Mouse (Mus musculus) layer of hippocampus, adult 8-10 months (tissue): ENCODE measurements around the gene Atp2a3. TPM values are rescaled to one million over a fixed set of nuclear protein-coding genes. Genes with fewer than 3 reads are reported as not detected.

Source experiments
- DNase-seq, 2 experiments: peaks; one replicate each; pipeline ENCODE4 v3.0.0; 2022; ENCODE audit warnings: low spot score in 2 of 2
- total RNA-seq, 4 experiments: library from RNA; stranded (reverse); gene quantifications; 2 replicates each; pipeline ENCODE4 v1.2.4; 2022

The Atp2a3 gene
- total RNA-seq: 1 to 10 TPM; 6.0 to 8.9 (median 6.3) TPM

GRCm38 (mm10) chr11:72961072-72961980, at the start of gene Atp2a3:
Gene Atp2a3, plus strand, starts transcription at chr11:72961169.
- no peak for DNase-seq

GRCm38 (mm10) chr11:72917299-72917996, 43.5 kb upstream of the Atp2a3 start:
- no peak for DNase-seq

- no peak for DNase-seq
These were observed 37.9 kb upstream of the Atp2a3 start for GRCm38 (mm10) chr11:72923116-72923515.

GRCm38 (mm10) chr11:72924458-72924857, 36.5 kb upstream of the Atp2a3 start:
- no peak for DNase-seq

- DNase-seq: no peak
These were observed 35.9 kb upstream of the Atp2a3 start for GRCm38 (mm10) chr11:72925067-72925466.

GRCm38 (mm10) chr11:72926226-72926890, 34.6 kb upstream of the Atp2a3 start:
- peak in 1 of 2 experiments; percentile 25 for DNase-seq

- DNase-seq: no peak
These were observed 32.5 kb upstream of the Atp2a3 start for GRCm38 (mm10) chr11:72928516-72928915.

GRCm38 (mm10) chr11:72940208-72941143, 20.5 kb upstream of the Atp2a3 start:
- DNase-seq: no peak

GRCm38 (mm10) chr11:72944996-72945793, 15.8 kb upstream of the Atp2a3 start:
- no peak for DNase-seq

GRCm38 (mm10) chr11:72945875-72946559, 15.0 kb upstream of the Atp2a3 start:
- DNase-seq: no peak

- DNase-seq: no peak
These were observed 14.3 kb upstream of the Atp2a3 start for GRCm38 (mm10) chr11:72946560-72947119.

GRCm38 (mm10) chr11:72947840-72948239, 13.1 kb upstream of the Atp2a3 start:
- no peak for DNase-seq

GRCm38 (mm10) chr11:72948254-72948653, 12.7 kb upstream of the Atp2a3 start:
- no peak for DNase-seq

- DNase-seq: no peak
These were observed 9.6 kb upstream of the Atp2a3 start for GRCm38 (mm10) chr11:72951137-72952000.

GRCm38 (mm10) chr11:72952226-72952625, 8.7 kb upstream of the Atp2a3 start:
- no peak for DNase-seq

- DNase-seq: no peak
These were observed 8.3 kb upstream of the Atp2a3 start for GRCm38 (mm10) chr11:72952697-72953096.

- no peak for DNase-seq
These were observed 7.9 kb upstream of the Atp2a3 start for GRCm38 (mm10) chr11:72953116-72953439.

GRCm38 (mm10) chr11:72953440-72954151, 7.4 kb upstream of the Atp2a3 start:
- no peak for DNase-seq
